Mouse (Mus musculus) ES-E14 (cell line): Measurements from ENCODE around the gene Erlin1. TPM values are rescaled to one million over a fixed set of nuclear protein-coding genes. Genes with fewer than 3 reads are reported as not detected.

Experiments
- DNase-seq: peaks from one replicate; pipeline ENCODE4 v3.0.0-alpha.2; 2013; ENCODE audit warnings: low read depth, low spot score
- H3K27ac ChIP-seq: 2 replicates; pipeline ENCODE4 v1.5.1; 2012; ENCODE audit warnings: low read depth, mild to moderate bottlenecking, low read length, moderate library complexity, mixed read lengths; ENCODE audit not compliant: poor library complexity, insufficient read depth, severe bottlenecking
- H3K36me3 ChIP-seq: 2 replicates; pipeline ENCODE4 v1.6.1; 2012; ENCODE audit warnings: mild to moderate bottlenecking, low read length, moderate library complexity, mixed read lengths; ENCODE audit not compliant: control insufficient read depth, poor library complexity, insufficient read depth, severe bottlenecking
- H3K4me1 ChIP-seq, 2 experiments: fragments of 150-350 bp in 1 of 2; sonication (generic) in 1 of 2; 2 replicates each; pipeline ENCODE4 v1.6.1; 2012; ENCODE audit warnings: low read length in 2 of 2, mild to moderate bottlenecking in 1 of 2, mixed read lengths in 1 of 2; ENCODE audit not compliant: control insufficient read depth in 2 of 2, insufficient read depth in 2 of 2, poor library complexity in 1 of 2
- H3K4me3 ChIP-seq, 2 experiments: fragments of 150-350 bp in 1 of 2; sonication (generic) in 1 of 2; 2 replicates each; pipeline ENCODE4 v1.5.1; 2012; ENCODE audit warnings: low read length in 2 of 2, low read depth in 1 of 2, mild to moderate bottlenecking in 1 of 2, mixed read lengths in 1 of 2; ENCODE audit not compliant: insufficient read depth in 1 of 2, poor library complexity in 1 of 2, severe bottlenecking in 1 of 2
- H3K9ac ChIP-seq: 2 replicates; pipeline ENCODE4 v1.6.1; 2012; ENCODE audit warnings: low read depth, mild to moderate bottlenecking, low read length, mixed read lengths; ENCODE audit not compliant: poor library complexity, insufficient read depth, severe bottlenecking
- H3K9me3 ChIP-seq: fragments of 150-350 bp; sonication (generic); 2 replicates; pipeline ENCODE4 v1.6.1; 2012; ENCODE audit warnings: low read depth, mild to moderate bottlenecking, low read length; ENCODE audit not compliant: control insufficient read depth, insufficient read depth
- CHD2 ChIP-seq: IDR thresholded peaks from 2 replicates; pipeline ENCODE4 v1.6.1; 2014; ENCODE audit warnings: mild to moderate bottlenecking, low read depth, low read length, inconsistent platforms
- HCFC1 ChIP-seq: IDR thresholded peaks from 2 replicates; pipeline ENCODE4 v1.6.1; 2012; ENCODE audit warnings: low read length, inconsistent platforms, borderline replicate concordance; ENCODE audit not compliant: insufficient read depth
- MAFK ChIP-seq: IDR thresholded peaks from 2 replicates; pipeline ENCODE4 v1.6.1; 2014; ENCODE audit warnings: mild to moderate bottlenecking, low read depth, low read length, inconsistent platforms; ENCODE audit not compliant: insufficient read depth
- ZC3H11A ChIP-seq: IDR thresholded peaks from 2 replicates; pipeline ENCODE4 v1.6.1; 2012; ENCODE audit warnings: low read depth, mild to moderate bottlenecking, inconsistent platforms, low read length, borderline replicate concordance
- ZNF384 ChIP-seq: IDR thresholded peaks from 2 replicates; pipeline ENCODE4 v1.6.1; 2012; ENCODE audit warnings: low read depth, low read length, inconsistent platforms
- in situ Hi-C, 2 experiments: fragments of 600-800 bp; cut with MboI; formaldehyde crosslinking; loops; one replicate each; pipeline ENCODE4 v1.15.1; 2025; ENCODE audit warnings: low sequenced_read_pairs in 2 of 2, inconsistent platforms in 1 of 2; ENCODE audit not compliant: unreplicated experiment in 2 of 2
- total RNA-seq: library from RNA; depleted of rRNA; stranded (reverse); fragments of 300-350 nt; gene quantifications from 2 replicates; pipeline ENCODE4 v1.2.3, GENCODE M21; 2012

Gene Erlin1
- total RNA-seq, 1 experiment: 22.7 TPM

DNA sequence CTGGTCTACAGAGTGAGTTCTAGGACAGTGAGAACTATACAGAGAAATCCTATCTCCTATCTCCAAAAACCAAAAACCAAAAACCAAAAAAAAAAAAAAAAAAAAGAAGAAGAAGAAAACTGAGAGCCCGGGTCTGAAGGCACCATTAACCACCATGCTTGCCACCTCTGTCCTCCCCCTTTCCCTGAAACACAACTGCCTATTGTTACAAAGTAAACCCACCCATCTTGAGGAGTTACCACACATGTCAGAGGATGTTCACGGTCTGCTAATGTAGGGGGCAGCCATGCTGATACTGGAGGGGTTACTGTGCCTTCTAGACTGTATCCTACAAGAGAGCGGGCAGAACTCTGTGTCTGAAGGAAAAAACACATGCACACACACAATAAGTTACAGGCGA lies 7.4 kb upstream of the Erlin1 start:
- Histone ChIP-seq H3K4me3 (no peak overlapping the region), H3K36me3 (peaks cover 20% of the 10 kb centered on the region), H3K4me1 (peaks cover 0 to 3% of the 10 kb centered on the region in 2 experiments; a peak in 1 of 4 replicates), H3K9ac (no peak overlapping the region), H3K9me3 (no peaks in the 10 kb centered on the region), H3K27ac (no peak overlapping the region)
- in situ Hi-C loops: no loop called here
- no peak for DNase-seq
- no peak for TF ChIP-seq ZNF384
- no peak for TF ChIP-seq HCFC1
- no peak for TF ChIP-seq CHD2
- no peak for TF ChIP-seq ZC3H11A
- no peak for TF ChIP-seq MAFK

DNA sequence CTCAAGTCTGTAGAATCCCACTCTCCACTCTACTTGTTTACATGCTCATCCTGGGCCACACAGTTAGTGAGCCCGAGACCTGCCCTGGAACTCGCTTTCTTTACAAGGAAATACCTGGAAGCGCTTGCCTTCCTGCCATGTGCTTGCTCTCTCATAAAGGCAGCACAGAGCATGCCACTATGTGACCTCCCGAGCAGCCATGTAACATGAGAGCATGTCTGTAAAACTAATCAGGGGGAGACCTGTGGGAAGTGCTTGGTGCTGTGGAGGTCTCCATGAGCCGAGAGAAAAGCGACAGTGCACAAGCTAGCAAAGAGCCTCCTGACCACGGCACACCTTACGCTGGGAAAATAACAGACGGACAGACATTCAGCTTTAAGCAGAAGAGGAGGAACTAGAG lies 6.9 kb upstream of the Erlin1 start:
- H3K4me3 ChIP-seq: no peak overlapping the region
- peaks cover 20% of the 10 kb centered on the region for H3K36me3 ChIP-seq
- H3K27ac ChIP-seq: no peak overlapping the region
- peaks cover 1 to 3% of the 10 kb centered on the region in 2 experiments; a peak in 2 of 4 replicates for H3K4me1 ChIP-seq
- H3K9ac ChIP-seq: no peak overlapping the region
- in situ Hi-C loops: no loop called here
- no peak for DNase-seq
- H3K9me3 ChIP-seq: no peaks in the 10 kb centered on the region
- no peak for TF ChIP-seq ZNF384
- TF ChIP-seq HCFC1: no peak
- TF ChIP-seq CHD2: no peak

DNA sequence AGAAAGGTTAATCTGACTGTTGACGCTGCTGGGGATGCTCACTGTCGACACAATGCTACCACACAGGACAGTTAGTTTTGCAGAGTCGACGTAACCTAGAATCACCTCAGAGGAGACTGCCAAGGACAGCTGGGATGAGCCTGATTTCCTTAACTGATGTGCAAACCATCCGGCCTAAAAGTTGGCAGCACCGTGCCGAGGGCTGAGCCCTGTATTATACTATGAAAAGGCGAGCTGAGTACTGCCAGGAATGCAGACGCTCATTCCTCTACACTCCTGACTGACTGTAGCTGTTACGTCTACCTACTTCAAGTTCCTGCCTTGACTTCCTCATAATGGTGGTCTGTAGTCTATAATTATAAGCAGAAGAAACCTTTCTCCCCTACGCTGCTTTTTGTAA lies 5.4 kb upstream of the Erlin1 start:
- DNase-seq: no peak
- H3K9ac ChIP-seq: no peak overlapping the region
- no peak for TF ChIP-seq ZC3H11A
- no peak for TF ChIP-seq CHD2
- TF ChIP-seq MAFK: no peak
- TF ChIP-seq ZNF384: no peak
- TF ChIP-seq HCFC1: no peak
- H3K9me3 ChIP-seq: no peaks in the 10 kb centered on the region
- H3K36me3 ChIP-seq: peaks cover 14% of the 10 kb centered on the region
- in situ Hi-C loops: no loop called here
- H3K27ac ChIP-seq: no peak overlapping the region
- H3K4me1 ChIP-seq: peaks cover 1 to 3% of the 10 kb centered on the region in 2 experiments; a peak in 2 of 4 replicates
- H3K4me3 ChIP-seq: no peak overlapping the region

DNA sequence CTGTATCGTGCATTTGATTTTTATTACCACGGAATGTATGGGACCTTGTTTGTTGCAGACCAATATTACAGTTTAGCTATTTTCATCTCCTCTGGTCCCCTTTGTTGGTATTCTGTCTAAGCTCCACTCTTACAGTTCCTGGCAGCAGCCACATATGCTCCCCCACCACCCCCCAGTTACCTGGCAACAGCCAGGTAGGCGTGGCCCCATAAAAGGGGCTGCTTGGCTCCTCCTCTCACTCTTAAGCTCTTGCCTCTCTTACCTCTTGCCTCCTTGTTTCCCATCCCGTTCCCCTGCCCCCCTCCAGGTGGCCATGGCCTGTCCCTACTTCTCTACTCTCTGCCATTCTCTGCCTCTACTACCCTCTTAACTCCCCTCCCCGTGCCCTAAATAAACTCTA lies 1.6 kb upstream of the Erlin1 start:
- H3K36me3 ChIP-seq: peaks cover 3% of the 10 kb centered on the region
- no peak overlapping the region for H3K4me3 ChIP-seq
- peaks cover 1 to 6% of the 10 kb centered on the region in 2 experiments; a peak in 2 of 4 replicates for H3K4me1 ChIP-seq
- no peaks in the 10 kb centered on the region for H3K9me3 ChIP-seq
- in situ Hi-C loops: no loop called here
- TF ChIP-seq CHD2 (no peak), ZC3H11A (no peak), MAFK (no peak), ZNF384 (no peak), HCFC1 (no peak)
- no peak for DNase-seq
- no peak overlapping the region for H3K27ac ChIP-seq
- no peak overlapping the region for H3K9ac ChIP-seq

DNA sequence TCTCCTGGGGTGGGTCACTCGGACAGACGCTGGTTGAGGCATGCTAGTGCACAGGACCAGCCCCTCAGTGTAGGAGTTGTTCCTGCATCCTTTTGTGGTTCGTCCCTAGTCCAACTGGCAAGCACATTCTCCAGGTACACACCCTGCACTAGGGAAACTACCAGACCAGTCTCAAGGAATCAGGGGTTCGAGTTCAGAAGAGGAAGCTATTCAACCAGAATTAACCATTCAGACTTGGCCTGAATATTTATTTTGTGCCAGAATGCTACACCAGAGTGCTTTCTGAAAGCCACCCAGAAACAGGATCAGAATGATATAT lies 288 bp upstream of the Erlin1 start:
- no peaks in the 10 kb centered on the region for H3K9me3 ChIP-seq
- peak overlapping the region; percentile 83 to 87 for H3K4me3 ChIP-seq
- TF ChIP-seq ZC3H11A: no peak
- no peak for TF ChIP-seq HCFC1
- no peak for TF ChIP-seq MAFK
- no peak for TF ChIP-seq ZNF384
- no peak for TF ChIP-seq CHD2
- H3K36me3 ChIP-seq: peaks cover under 1% of the 10 kb centered on the region; the same call in 1 of the 2 replicates
- H3K4me1 ChIP-seq: peaks cover 1 to 6% of the 10 kb centered on the region in 2 experiments; a peak in 2 of 4 replicates
- peak overlapping the region; percentile 80 for H3K9ac ChIP-seq
- in situ Hi-C loops: no loop called here
- H3K27ac ChIP-seq: no peak overlapping the region
- no peak for DNase-seq
